Mouse (Mus musculus): ENCODE measurements at regions not wholly inside any gene's neighbourhood (a gene's known extent, or its start where the extent isn't known, plus 50 kb on each side); places are given as distances from the start of the nearest gene placed in this dataset.
A peak's percentile ranks its signal among the peaks of the same experiment; 100 is the strongest.
"Not testable (repeated sequence)": the region's sequence is repeated elsewhere in the genome, so short reads cannot be mapped to it uniquely, and the experiment has no call there.

GRCm38 (mm10) chr16:42546229-42547163 lies 206.0 kb upstream of the Gap43 start:
- ATAC-seq (ENCODE audit: low TSS enrichment), result no peak

GRCm38 (mm10) chr16:42517321-42517720 lies 176.9 kb upstream of the Gap43 start:
- ATAC-seq (ENCODE audit: low TSS enrichment), result no peak

GRCm38 (mm10) chr16:42515929-42516328 lies 175.5 kb upstream of the Gap43 start:
- ATAC-seq (ENCODE audit: low TSS enrichment), result no peak

GRCm38 (mm10) chr16:42505107-42505506 lies 164.7 kb upstream of the Gap43 start:
- ATAC-seq (ENCODE audit: low TSS enrichment), result no peak

GRCm38 (mm10) chr16:42501713-42502112 lies 161.3 kb upstream of the Gap43 start:
- ATAC-seq (ENCODE audit: low TSS enrichment), result no peak

GRCm38 (mm10) chr16:42501109-42501508 lies 160.7 kb upstream of the Gap43 start:
- ATAC-seq (ENCODE audit: low TSS enrichment), result not testable (repeated sequence)

GRCm38 (mm10) chr16:42499514-42499913 lies 159.1 kb upstream of the Gap43 start:
- no peak for ATAC-seq (ENCODE audit: low TSS enrichment)

GRCm38 (mm10) chr16:42498368-42498767 lies 157.9 kb upstream of the Gap43 start:
- ATAC-seq (ENCODE audit: low TSS enrichment), result no peak

- no peak for ATAC-seq (ENCODE audit: low TSS enrichment)
These were observed 153.1 kb upstream of the Gap43 start for GRCm38 (mm10) chr16:42493596-42493995.

GRCm38 (mm10) chr16:42488745-42489144 lies 148.3 kb upstream of the Gap43 start:
- no peak for ATAC-seq (ENCODE audit: low TSS enrichment)

- ATAC-seq (ENCODE audit: low TSS enrichment), result no peak
These were observed 139.5 kb upstream of the Gap43 start for GRCm38 (mm10) chr16:42479978-42480377.

- ATAC-seq (ENCODE audit: low TSS enrichment), result no peak
These were observed 126.5 kb upstream of the Gap43 start for GRCm38 (mm10) chr16:42466976-42467375.

GRCm38 (mm10) chr16:42456335-42456984 lies 116.0 kb upstream of the Gap43 start:
- no peak for ATAC-seq (ENCODE audit: low TSS enrichment)

GRCm38 (mm10) chr16:42453338-42453737 lies 112.9 kb upstream of the Gap43 start:
- ATAC-seq (ENCODE audit: low TSS enrichment), result no peak

- ATAC-seq (ENCODE audit: low TSS enrichment), result no peak
These were observed 109.5 kb upstream of the Gap43 start for GRCm38 (mm10) chr16:42449840-42450444.

GRCm38 (mm10) chr16:42444863-42445423 lies 104.5 kb upstream of the Gap43 start:
- peak; percentile 92 for ATAC-seq (ENCODE audit: low TSS enrichment)

- ATAC-seq (ENCODE audit: low TSS enrichment), result peak; percentile 48
These were observed 104.0 kb upstream of the Gap43 start for GRCm38 (mm10) chr16:42444408-42444862.

- ATAC-seq (ENCODE audit: low TSS enrichment), result no peak
These were observed 100.4 kb upstream of the Gap43 start for GRCm38 (mm10) chr16:42440822-42441221.

- peak; percentile 98 for ATAC-seq (ENCODE audit: low TSS enrichment)
These were observed 91.1 kb upstream of the Gap43 start for GRCm38 (mm10) chr16:42431529-42431928.

GRCm38 (mm10) chr16:42416673-42417072 lies 76.2 kb upstream of the Gap43 start:
- no peak for ATAC-seq (ENCODE audit: low TSS enrichment)

- not testable (repeated sequence) for ATAC-seq (ENCODE audit: low TSS enrichment)
These were observed 71.6 kb upstream of the Gap43 start for GRCm38 (mm10) chr16:42412031-42412430.

- ATAC-seq (ENCODE audit: low TSS enrichment), result peak; percentile 77
These were observed 56.1 kb upstream of the Gap43 start for GRCm38 (mm10) chr16:42396596-42396995.

Data from frontal cortex, adult (tissue).